Mouse (Mus musculus): Measurements from ENCODE around the gene Rbbp8nl. TPM values are rescaled to one million over a fixed set of nuclear protein-coding genes. Genes with fewer than 3 reads are reported as not detected.
A peak's percentile ranks its signal among the peaks of the same experiment; 100 is the strongest.

The Rbbp8nl gene
- total and polyA plus RNA-seq, 3 experiments, result not detected

GRCm38 (mm10) chr2:180234980-180235379 is 54.7 kb downstream of the Rbbp8nl start:
- Histone ChIP-seq H3K4me1 (ENCODE audit: control insufficient read depth in 1 of 2, insufficient read depth in 2 of 2, low read length in 2 of 2) (peaks cover 9 to 34% of the 10 kb centered on the region in 2 experiments), H3K9ac (ENCODE audit: control insufficient read depth, low read depth, low read length, poor library complexity, severe bottlenecking) (peak overlapping the region; percentile 21), H3K36me3 (ENCODE audit: control insufficient read depth in 1 of 2, insufficient read depth in 2 of 2, low read length in 2 of 2) (peaks cover 0 to 24% of the 10 kb centered on the region in 2 experiments; a peak in 2 of 4 replicates), H3K27ac (ENCODE audit: control insufficient read depth, low read depth, low read length) (peak overlapping the region; percentile 47), H3K79me2 (ENCODE audit: control insufficient read depth, insufficient read depth, low read length, poor library complexity) (no peaks in the 10 kb centered on the region), H3K9me3 (replicated peaks; ENCODE audit: insufficient read depth, low read length) (no peaks in the 10 kb centered on the region), H3K27me3 (ENCODE audit: control insufficient read depth in 1 of 2, insufficient read depth in 2 of 2, low read length in 2 of 2) (no peaks in the 10 kb centered on the region), H3K4me3 (ENCODE audit: control insufficient read depth in 1 of 2, insufficient read depth in 1 of 2, low read depth in 2 of 2, low read length in 2 of 2) (peak overlapping the region in 1 of 2 experiments; percentile 26; a peak in 1 of 4 replicates)
- TF ChIP-seq MAFK (IDR thresholded peaks at IDR 0.05; ENCODE audit: borderline replicate concordance, low read depth, low read length) (no peak), MXI1 (IDR thresholded peaks at IDR 0.05; ENCODE audit: low read depth, low read length) (no peak), MAX (IDR thresholded peaks at IDR 0.05; ENCODE audit: low read length) (0 out of 2 replicates have a peak, but pooled peaks have one; percentile 14), UBTF (IDR thresholded peaks at IDR 0.05; ENCODE audit: borderline replicate concordance, insufficient read depth, low read depth, low read length) (no peak), SMC3 (IDR thresholded peaks at IDR 0.05; ENCODE audit: low read depth, low read length) (no peak), TAL1 (IDR thresholded peaks at IDR 0.05; ENCODE audit: low read length) (no peak), SIN3A (IDR thresholded peaks at IDR 0.05; ENCODE audit: low read length) (peak; percentile 30; the same call in 1 of the 2 replicates), CHD2 (IDR thresholded peaks at IDR 0.05; ENCODE audit: low read length) (no peak), MAZ (IDR thresholded peaks at IDR 0.05; ENCODE audit: low read depth, low read length) (no peak), KAT2A (conservative IDR thresholded peaks at IDR 0.05; ENCODE audit: low read depth, low read length) (no peak), BHLHE40 (IDR thresholded peaks at IDR 0.05; ENCODE audit: borderline replicate concordance, low read depth, low read length) (no peak), GATA1 (IDR thresholded peaks at IDR 0.05; ENCODE audit: low read depth, low read length) (no peak), ZC3H11A (IDR thresholded peaks at IDR 0.05; ENCODE audit: low read depth, low read length) (no peak), JUND (IDR thresholded peaks at IDR 0.05; ENCODE audit: low read depth, low read length) (no peak), USF2 (IDR thresholded peaks at IDR 0.05; ENCODE audit: borderline replicate concordance in 1 of 2, insufficient read depth in 1 of 2, low read depth in 1 of 2, low read length in 2 of 2) (no peak), CHD1 (IDR thresholded peaks at IDR 0.05; ENCODE audit: low read depth, low read length) (no peak), NRF1 (IDR thresholded peaks at IDR 0.05; ENCODE audit: insufficient read depth, low read depth, low read length, poor library complexity, severe bottlenecking) (no peak), RAD21 (IDR thresholded peaks at IDR 0.05; ENCODE audit: low read depth, low read length) (no peak), USF1 (IDR thresholded peaks at IDR 0.05; ENCODE audit: low read depth, low read length) (peak; percentile 76), GABPA (IDR thresholded peaks at IDR 0.05; ENCODE audit: low read depth, low read length) (no peak), TBP (IDR thresholded peaks at IDR 0.05; ENCODE audit: low read depth, low read length) (no peak), HCFC1 (IDR thresholded peaks at IDR 0.05; ENCODE audit: low read depth, low read length) (no peak)
- peak; percentile 50 for DNase-seq (ENCODE audit: low read depth, low spot score)
